Mouse (Mus musculus): ENCODE data around the gene Cdh20. TPM values are rescaled to one million over a fixed set of nuclear protein-coding genes. Genes with fewer than 3 reads are reported as not detected.

The Cdh20 gene
- polyA plus RNA-seq, 1 experiment, result 0.11 TPM

- no peak overlapping the region for H3K27ac ChIP-seq (ENCODE audit: insufficient read depth, low read depth, low read length)
- no peaks in the 10 kb centered on the region for H3K4me1 ChIP-seq (ENCODE audit: control insufficient read depth, insufficient read depth, low read length)
- DNase-seq, result no peak
- no peaks in the 10 kb centered on the region for H3K27me3 ChIP-seq (replicated peaks; ENCODE audit: control insufficient read depth, insufficient read depth, low read length)
- no peaks in the 10 kb centered on the region for H3K36me3 ChIP-seq (ENCODE audit: control insufficient read depth, insufficient read depth, low read length)
- 54% methylated on average over 3 of the region's 3 CpGs for WGBS
- TF ChIP-seq POLR2A (IDR thresholded peaks at IDR 0.05; ENCODE audit: low read depth, low read length), result no peak
- TF ChIP-seq CTCF (conservative IDR thresholded peaks at IDR 0.05; ENCODE audit: insufficient read depth, insufficient read length, low read depth, low read length), result no peak
- no peak overlapping the region for H3K4me3 ChIP-seq (ENCODE audit: insufficient read depth, low read depth, low read length)
These were observed 144.1 kb downstream of the Cdh20 start for GRCm38 (mm10) chr1:104912407-104912806.

GRCm38 (mm10) chr1:104916507-104916906, 148.2 kb downstream of the Cdh20 start:
- H3K27me3 ChIP-seq (replicated peaks; ENCODE audit: control insufficient read depth, insufficient read depth, low read length), result no peaks in the 10 kb centered on the region
- no peak overlapping the region for H3K27ac ChIP-seq (ENCODE audit: insufficient read depth, low read depth, low read length)
- 55% methylated on average over 2 of the region's 2 CpGs for WGBS
- H3K4me3 ChIP-seq (ENCODE audit: insufficient read depth, low read depth, low read length), result no peak overlapping the region
- H3K4me1 ChIP-seq (ENCODE audit: control insufficient read depth, insufficient read depth, low read length), result no peaks in the 10 kb centered on the region
- no peak for DNase-seq
- no peaks in the 10 kb centered on the region for H3K36me3 ChIP-seq (ENCODE audit: control insufficient read depth, insufficient read depth, low read length)
- no peak for TF ChIP-seq CTCF (conservative IDR thresholded peaks at IDR 0.05; ENCODE audit: insufficient read depth, insufficient read length, low read depth, low read length)
- no peak for TF ChIP-seq POLR2A (IDR thresholded peaks at IDR 0.05; ENCODE audit: low read depth, low read length)

- Histone ChIP-seq H3K27ac (ENCODE audit: insufficient read depth, low read depth, low read length) (no peak overlapping the region), H3K4me1 (ENCODE audit: control insufficient read depth, insufficient read depth, low read length) (no peaks in the 10 kb centered on the region), H3K4me3 (ENCODE audit: insufficient read depth, low read depth, low read length) (no peak overlapping the region), H3K27me3 (replicated peaks; ENCODE audit: control insufficient read depth, insufficient read depth, low read length) (no peaks in the 10 kb centered on the region), H3K36me3 (ENCODE audit: control insufficient read depth, insufficient read depth, low read length) (no peaks in the 10 kb centered on the region)
- DNase-seq, result no peak
- TF ChIP-seq CTCF (conservative IDR thresholded peaks at IDR 0.05; ENCODE audit: insufficient read depth, insufficient read length, low read depth, low read length) (no peak), POLR2A (IDR thresholded peaks at IDR 0.05; ENCODE audit: low read depth, low read length) (no peak)
- WGBS, result 81% methylated on average over 1 of the region's 1 CpGs
These were observed 149.0 kb downstream of the Cdh20 start for GRCm38 (mm10) chr1:104917307-104917836.

GRCm38 (mm10) chr1:104933051-104933450, 164.7 kb downstream of the Cdh20 start:
- TF ChIP-seq POLR2A (IDR thresholded peaks at IDR 0.05; ENCODE audit: low read depth, low read length), result no peak
- TF ChIP-seq CTCF (conservative IDR thresholded peaks at IDR 0.05; ENCODE audit: insufficient read depth, insufficient read length, low read depth, low read length), result no peak
- Histone ChIP-seq H3K4me3 (ENCODE audit: insufficient read depth, low read depth, low read length) (no peak overlapping the region), H3K27ac (ENCODE audit: insufficient read depth, low read depth, low read length) (no peak overlapping the region), H3K27me3 (replicated peaks; ENCODE audit: control insufficient read depth, insufficient read depth, low read length) (no peaks in the 10 kb centered on the region), H3K4me1 (ENCODE audit: control insufficient read depth, insufficient read depth, low read length) (no peaks in the 10 kb centered on the region), H3K36me3 (ENCODE audit: control insufficient read depth, insufficient read depth, low read length) (no peaks in the 10 kb centered on the region)
- no peak for DNase-seq
- WGBS, result 8% methylated on average over 7 of the region's 7 CpGs

- Histone ChIP-seq H3K27ac (ENCODE audit: insufficient read depth, low read depth, low read length) (no peak overlapping the region), H3K27me3 (replicated peaks; ENCODE audit: control insufficient read depth, insufficient read depth, low read length) (no peaks in the 10 kb centered on the region), H3K36me3 (ENCODE audit: control insufficient read depth, insufficient read depth, low read length) (no peaks in the 10 kb centered on the region), H3K4me1 (ENCODE audit: control insufficient read depth, insufficient read depth, low read length) (no peaks in the 10 kb centered on the region), H3K4me3 (ENCODE audit: insufficient read depth, low read depth, low read length) (no peak overlapping the region)
- DNase-seq, result no peak
- TF ChIP-seq POLR2A (IDR thresholded peaks at IDR 0.05; ENCODE audit: low read depth, low read length), result no peak
- TF ChIP-seq CTCF (conservative IDR thresholded peaks at IDR 0.05; ENCODE audit: insufficient read depth, insufficient read length, low read depth, low read length), result no peak
- 88% methylated on average over 4 of the region's 4 CpGs for WGBS
These were observed 168.6 kb downstream of the Cdh20 start for GRCm38 (mm10) chr1:104936966-104937365.

- peak; percentile 64 for DNase-seq
- no peak overlapping the region for H3K27ac ChIP-seq (ENCODE audit: insufficient read depth, low read depth, low read length)
- H3K4me1 ChIP-seq (ENCODE audit: control insufficient read depth, insufficient read depth, low read length), result no peaks in the 10 kb centered on the region
- H3K36me3 ChIP-seq (ENCODE audit: control insufficient read depth, insufficient read depth, low read length), result no peaks in the 10 kb centered on the region
- H3K27me3 ChIP-seq (replicated peaks; ENCODE audit: control insufficient read depth, insufficient read depth, low read length), result no peaks in the 10 kb centered on the region
- no peak for TF ChIP-seq CTCF (conservative IDR thresholded peaks at IDR 0.05; ENCODE audit: insufficient read depth, insufficient read length, low read depth, low read length)
- TF ChIP-seq POLR2A (IDR thresholded peaks at IDR 0.05; ENCODE audit: low read depth, low read length), result no peak
- no peak overlapping the region for H3K4me3 ChIP-seq (ENCODE audit: insufficient read depth, low read depth, low read length)
These were observed 170.8 kb downstream of the Cdh20 start for GRCm38 (mm10) chr1:104939156-104939555.

- no peak overlapping the region for H3K4me3 ChIP-seq (ENCODE audit: insufficient read depth, low read depth, low read length)
- DNase-seq, result peak; percentile 35
- no peaks in the 10 kb centered on the region for H3K36me3 ChIP-seq (ENCODE audit: control insufficient read depth, insufficient read depth, low read length)
- no peak overlapping the region for H3K27ac ChIP-seq (ENCODE audit: insufficient read depth, low read depth, low read length)
- TF ChIP-seq POLR2A (IDR thresholded peaks at IDR 0.05; ENCODE audit: low read depth, low read length), result no peak
- TF ChIP-seq CTCF (conservative IDR thresholded peaks at IDR 0.05; ENCODE audit: insufficient read depth, insufficient read length, low read depth, low read length), result peak; percentile 73
- 9% methylated on average over 2 of the region's 2 CpGs for WGBS
- no peaks in the 10 kb centered on the region for H3K4me1 ChIP-seq (ENCODE audit: control insufficient read depth, insufficient read depth, low read length)
- H3K27me3 ChIP-seq (replicated peaks; ENCODE audit: control insufficient read depth, insufficient read depth, low read length), result no peaks in the 10 kb centered on the region
These were observed 176.3 kb downstream of the Cdh20 start for GRCm38 (mm10) chr1:104944470-104945109.

Data from kidney, adult 2 months (tissue).